Mouse (Mus musculus) kidney, postnatal 25 days (tissue): Measurements from ENCODE around the gene Spred2.
A peak's percentile ranks its signal among the peaks of the same experiment; 100 is the strongest.

Source experiments
- DNase-seq, 2 experiments: peaks; one replicate each; pipeline ENCODE4 v3.0.0; 2021; ENCODE audit warnings: mixed read lengths in 2 of 2

Spred2 gene

GRCm38 (mm10) chr11:19923888-19924756 is at the start of gene Spred2:
Gene Spred2, plus strand, starts transcription at chr11:19924375.
- DNase-seq = peak; percentile 89 to 94

GRCm38 (mm10) chr11:19875551-19875950 is 48.6 kb upstream of the Spred2 start:
- DNase-seq = no peak

- DNase-seq = no peak
Measured at GRCm38 (mm10) chr11:19875964-19876363, 48.2 kb upstream of the Spred2 start.

DNA sequence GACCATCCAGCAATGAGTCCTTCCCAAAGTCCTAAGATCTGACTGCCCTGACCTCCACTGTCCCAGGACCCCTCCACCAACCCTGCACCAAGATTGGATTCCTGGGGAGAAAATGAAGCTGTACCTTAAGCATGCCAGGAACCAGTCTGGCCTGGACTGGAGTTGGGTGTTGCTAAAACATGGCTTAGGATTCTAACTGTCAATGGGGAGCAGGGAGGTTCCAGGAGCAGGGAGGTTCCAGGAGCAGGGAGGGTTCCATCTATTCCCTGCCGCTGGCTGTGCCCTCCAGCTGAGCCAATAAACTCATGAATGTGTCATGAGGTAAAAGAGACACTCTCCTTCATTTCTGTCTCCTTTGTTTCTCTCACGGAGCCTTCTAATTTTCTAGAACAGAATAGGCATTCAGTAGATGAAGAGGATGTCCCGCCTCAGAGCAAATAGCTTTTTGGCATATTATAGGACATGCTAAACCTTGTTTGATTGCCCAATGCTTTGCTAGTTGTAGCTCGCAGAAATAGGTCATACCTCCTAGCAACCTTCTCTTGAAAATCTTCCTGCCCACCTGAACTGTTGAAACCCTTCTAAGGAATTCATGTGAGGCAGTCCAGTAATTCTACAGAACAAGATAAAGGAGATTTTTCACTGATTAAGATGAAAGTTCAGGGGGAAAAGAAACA is 46.8 kb upstream of the Spred2 start:
- no peak for DNase-seq

DNA sequence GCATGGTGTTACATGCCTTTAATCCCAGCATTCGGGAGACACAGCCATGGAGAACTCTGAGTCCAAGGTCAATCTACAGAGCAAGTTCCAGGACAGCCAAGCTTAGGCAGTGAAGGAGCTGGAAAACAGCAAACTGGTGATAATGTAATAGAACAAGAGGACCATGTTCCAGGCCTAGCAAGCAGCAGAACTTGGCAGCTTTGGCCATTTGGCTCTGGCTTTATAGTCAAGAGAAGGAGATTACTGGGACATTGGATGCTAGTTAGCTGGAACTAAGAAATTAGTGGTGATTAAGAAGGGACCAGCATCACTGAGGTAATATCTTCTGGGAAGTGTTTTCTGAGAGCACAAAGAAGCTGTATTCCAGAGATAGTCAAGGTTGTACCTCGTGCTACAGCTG is 42.8 kb upstream of the Spred2 start:
- no peak for DNase-seq

GRCm38 (mm10) chr11:19890700-19891406 is 33.3 kb upstream of the Spred2 start:
- DNase-seq = no peak

DNA sequence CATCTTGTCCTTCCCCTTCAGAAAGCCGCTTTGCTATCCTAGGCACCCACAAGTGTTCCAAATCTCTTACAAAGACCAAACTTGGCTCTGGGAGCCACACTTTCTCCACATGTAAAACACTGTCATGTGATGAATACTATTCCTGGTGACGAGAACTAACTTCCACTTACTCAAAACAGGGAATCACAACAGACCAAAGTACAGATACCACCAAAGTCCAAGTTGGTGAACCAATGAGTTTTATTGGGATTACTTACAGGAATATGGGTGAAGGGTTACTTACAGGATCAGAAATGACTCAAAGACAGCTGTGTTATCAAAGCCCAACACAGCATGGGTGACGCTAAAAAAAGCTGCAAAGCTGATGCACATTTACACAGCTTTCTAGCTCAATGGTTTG is 30.9 kb upstream of the Spred2 start:
- peak in 1 of 2 experiments; percentile 5 for DNase-seq

- DNase-seq = no peak
Measured at GRCm38 (mm10) chr11:19899621-19900020, 24.6 kb upstream of the Spred2 start.

- no peak for DNase-seq
Measured at GRCm38 (mm10) chr11:19900712-19901111, 23.5 kb upstream of the Spred2 start.

GRCm38 (mm10) chr11:19911216-19911615 is 13.0 kb upstream of the Spred2 start:
- no peak for DNase-seq

DNA sequence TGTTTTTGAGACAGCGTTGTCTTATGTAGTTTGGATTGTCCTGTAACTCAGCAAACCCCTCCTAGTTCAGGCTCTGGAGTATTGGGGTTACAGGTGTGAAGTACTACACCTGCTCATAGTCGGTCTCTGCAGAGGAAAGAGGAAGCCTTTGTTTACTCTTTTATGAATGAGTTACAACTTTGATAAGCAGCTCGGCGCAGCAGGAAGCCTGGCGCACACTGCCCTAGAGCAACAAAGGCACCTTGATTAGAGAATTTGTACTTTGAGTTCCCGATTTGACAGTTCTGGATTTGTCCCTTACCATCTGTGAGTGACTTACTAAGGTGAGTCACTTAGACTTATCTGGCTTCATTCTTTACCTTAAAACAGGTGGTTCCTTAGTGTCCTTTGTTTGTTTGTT is 12.0 kb upstream of the Spred2 start:
- no peak for DNase-seq

DNA sequence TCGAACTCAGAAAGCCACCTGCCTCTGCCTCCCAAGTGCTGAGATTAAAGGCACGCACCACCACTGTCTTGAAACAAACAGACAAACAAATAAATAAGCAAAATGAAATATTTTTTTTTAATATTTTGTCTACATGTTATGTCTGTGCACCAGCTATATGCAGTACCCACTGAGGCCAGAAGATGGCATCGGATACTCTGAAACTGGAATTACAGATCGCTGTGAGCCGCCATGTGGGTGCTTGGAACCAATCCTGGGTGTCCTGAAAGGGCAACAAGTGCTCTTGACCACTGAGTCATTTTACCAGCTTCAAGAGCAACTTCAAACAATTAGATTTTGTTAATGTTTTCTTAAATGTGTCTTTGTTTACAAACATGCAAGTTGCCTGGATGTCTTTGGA is 11.5 kb upstream of the Spred2 start:
- no peak for DNase-seq

- DNase-seq = peak; percentile 45 to 55
Measured at GRCm38 (mm10) chr11:19913761-19914160, 10.4 kb upstream of the Spred2 start.

DNA sequence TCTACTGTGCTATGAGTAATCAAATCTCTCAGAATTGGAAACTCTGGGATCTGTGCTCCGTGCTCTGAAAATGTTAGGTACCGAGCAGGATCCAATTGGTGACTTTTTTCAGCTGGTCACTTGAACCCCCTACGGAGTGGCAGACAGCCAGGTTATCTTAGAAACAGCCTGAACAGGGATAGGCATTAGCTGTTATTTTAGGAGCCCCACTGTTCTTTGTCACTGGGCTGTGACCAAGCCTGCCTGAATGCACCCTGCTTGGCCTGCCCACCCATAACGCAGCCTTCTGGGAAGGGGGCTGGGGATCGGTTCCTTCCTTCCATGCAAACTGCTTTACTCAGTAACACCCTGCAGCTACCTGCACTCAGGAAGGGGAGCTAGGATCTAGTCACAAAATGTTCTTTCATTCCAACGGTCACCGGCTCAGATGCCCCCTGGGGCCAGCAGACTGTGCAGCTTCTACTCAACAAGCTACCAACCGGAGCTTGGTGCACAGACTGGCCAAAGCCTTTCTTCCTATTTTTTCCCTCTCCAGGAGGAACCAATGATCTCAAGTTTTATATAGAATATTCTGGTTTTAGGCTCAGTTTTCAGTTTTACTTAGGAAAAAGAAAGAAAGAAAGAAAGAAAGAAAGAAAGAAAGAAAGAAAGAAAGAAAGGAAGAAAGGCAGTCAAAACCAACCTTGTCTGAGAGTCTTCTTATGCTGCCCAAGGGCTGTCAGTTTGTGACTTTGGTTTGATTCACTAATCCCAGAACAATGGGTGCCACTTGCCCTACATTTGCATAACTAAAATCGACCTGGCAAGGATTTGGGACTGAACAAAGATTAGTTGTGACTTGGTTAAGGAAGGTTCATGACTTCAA is 6.6 kb upstream of the Spred2 start:
- DNase-seq = peak; percentile 37 to 64

DNA sequence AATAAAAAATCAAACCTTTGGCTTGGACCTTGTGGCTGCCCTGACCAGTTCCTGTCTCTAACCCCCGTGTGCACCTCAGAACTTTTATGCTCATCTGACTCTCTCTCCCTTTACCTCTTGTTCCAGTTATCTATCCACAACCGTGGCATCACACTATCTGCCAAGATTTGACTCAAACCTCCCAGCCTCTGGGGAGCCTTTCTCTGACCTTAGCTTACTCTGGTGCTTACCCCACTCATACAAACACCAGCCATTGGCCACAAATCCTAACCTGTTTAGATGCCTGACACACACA is 6.0 kb upstream of the Spred2 start:
- no peak for DNase-seq

DNA sequence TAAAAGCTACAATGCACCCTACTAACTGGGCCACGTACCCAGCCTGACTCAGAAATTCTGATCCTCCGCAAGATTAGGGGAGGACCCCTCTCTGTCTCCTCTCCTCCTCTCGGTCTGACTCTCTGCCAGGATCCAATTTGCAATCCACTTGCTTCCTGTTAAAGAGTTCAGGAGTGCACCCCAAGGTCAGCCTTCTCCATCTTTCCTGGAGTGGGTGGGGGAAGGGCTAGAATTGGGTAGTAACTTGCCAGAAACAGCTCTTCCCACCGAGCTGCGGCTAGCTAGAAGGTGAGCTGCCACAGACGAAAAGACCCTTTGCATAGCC is 4.8 kb upstream of the Spred2 start:
- DNase-seq = peak; percentile 49 to 51

- DNase-seq = peak; percentile 84 to 93
Measured at GRCm38 (mm10) chr11:19919785-19920671, 4.1 kb upstream of the Spred2 start.

DNA sequence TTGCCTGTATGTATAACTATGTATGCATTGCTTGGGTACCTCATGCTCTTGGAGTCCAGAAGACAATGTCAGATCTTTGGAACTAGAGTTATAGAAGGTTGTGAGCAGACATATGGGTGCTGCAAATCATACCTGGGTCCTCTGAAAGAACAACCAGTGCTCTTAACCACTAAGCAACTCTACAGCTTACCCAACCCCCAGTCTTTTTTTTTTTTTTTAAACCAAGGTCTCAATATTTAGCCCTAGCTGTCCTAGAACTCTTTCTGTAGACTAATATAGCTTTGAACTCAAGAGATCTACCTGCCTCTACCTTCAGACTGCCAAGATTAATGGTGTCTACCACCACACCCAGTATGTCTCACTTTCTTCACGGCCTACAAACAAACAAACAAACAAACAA is 2.5 kb upstream of the Spred2 start:
- no peak for DNase-seq

GRCm38 (mm10) chr11:19922208-19922607 is 2.0 kb upstream of the Spred2 start:
- no peak for DNase-seq

DNA sequence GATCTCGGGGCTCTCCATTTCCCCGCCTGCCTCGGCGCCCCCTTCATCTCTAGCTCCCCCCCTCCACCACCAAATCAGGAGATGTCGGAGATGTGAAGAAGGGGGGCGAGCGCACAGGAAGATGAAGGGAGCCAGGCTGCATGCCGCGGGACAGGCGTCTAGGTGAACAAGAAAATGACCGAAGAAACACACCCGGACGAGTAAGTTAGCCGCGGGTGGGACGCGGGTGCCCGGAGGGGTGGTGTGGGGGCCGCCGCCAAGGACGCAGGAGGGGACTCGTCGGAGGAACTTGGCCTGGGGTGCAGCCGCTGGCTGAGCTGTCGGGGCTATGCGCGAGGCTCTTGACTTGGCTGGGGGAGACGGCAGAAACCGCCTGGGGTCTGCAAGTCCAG is 578 bp downstream of the Spred2 start:
- peak in 1 of 2 experiments; percentile 40 for DNase-seq

DNA sequence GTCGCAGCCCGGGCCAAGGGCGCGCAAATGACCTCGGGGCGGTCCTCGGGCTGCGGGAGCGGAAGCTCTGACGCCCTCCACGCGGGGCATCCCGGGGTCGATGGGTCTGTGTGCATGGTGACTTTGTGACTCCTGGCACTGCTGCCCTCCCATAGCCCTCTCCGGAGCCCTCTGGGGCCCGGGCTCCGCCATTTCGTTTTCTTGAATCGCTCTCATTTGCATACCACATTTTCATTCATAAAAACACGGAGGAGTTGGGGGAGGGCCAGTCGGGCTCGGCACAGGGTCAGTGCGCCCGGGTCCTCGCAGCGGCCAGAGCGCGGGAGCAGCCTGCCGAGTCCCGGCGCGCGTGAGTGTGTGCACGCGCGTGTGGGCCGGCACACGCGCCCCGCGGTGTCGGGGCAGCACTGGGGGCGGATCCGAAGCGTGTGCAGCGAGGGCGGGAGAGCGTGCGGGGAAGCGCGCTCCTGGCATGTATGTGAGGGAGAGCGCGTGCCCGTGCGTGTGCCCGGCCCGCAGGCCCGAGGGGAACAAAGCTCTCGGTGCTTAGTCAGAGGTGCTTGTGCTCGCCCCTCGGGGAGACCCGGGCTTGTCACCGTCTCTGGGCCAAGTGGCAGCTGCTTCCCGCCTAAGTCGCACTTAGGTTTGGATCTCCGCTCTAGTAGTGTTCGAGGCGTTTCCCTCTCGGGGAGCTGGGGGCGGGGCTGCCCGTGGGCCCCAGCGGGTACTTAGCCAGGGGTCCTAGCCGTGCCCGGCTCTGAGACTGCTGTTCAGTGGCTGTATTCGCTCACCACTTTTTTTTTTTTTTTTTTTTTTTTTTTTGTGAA is 1.2 kb downstream of the Spred2 start:
- DNase-seq = peak; percentile 76 to 86
